Mouse (Mus musculus): ENCODE measurements at regions not wholly inside any gene's neighbourhood (a gene's known extent, or its start where the extent isn't known, plus 50 kb on each side); places are given as distances from the start of the nearest gene placed in this dataset.

DNA sequence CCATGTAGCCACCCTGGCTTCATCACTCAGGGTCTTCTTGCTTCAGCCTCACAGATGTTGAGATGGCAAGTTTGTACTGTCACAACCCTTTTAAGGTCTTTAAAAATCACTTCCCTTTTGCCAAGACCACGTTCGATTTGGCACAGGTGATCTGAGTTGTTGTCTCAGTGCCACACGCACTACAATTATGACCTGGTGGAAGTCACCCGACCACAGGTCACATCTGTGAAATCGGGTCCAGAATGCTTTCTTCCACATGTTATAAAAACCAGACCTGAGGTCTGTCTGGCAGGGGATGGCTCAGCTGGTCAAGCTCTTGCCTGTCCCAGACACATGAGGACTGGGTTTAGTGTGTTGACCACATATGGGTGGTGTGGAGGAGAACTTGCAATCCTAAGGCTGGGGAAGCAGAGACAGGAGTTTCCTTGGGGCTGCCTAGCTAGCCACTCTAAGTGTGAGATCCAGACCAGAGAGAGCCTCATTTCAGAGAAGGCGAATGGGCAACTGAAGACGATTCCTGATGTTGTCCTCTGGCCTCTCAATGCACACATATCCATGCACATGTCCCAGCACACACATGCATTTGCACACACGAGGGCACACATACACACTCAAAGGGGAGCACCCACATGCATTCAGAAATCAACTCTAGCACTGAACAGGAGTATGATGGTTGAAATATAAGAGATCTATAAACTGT is 176.4 kb downstream of the Foxo1 start:
- no peak overlapping the region for H3K27ac ChIP-seq
- 89% methylated on average over 8 of the region's 8 CpGs for WGBS
- H3K4me2 ChIP-seq = no peak overlapping the region
- no peaks in the 10 kb centered on the region for H3K36me3 ChIP-seq (replicated peaks)
- no peaks in the 10 kb centered on the region for H3K27me3 ChIP-seq (replicated peaks)
- H3K9ac ChIP-seq = no peak overlapping the region
- ATAC-seq (replicated peaks) = no peak
- H3K4me1 ChIP-seq = no peaks in the 10 kb centered on the region
- no peak overlapping the region for H3K4me3 ChIP-seq
- H3K9me3 ChIP-seq = no peaks in the 10 kb centered on the region

- Histone ChIP-seq H3K9me3 (no peaks in the 10 kb centered on the region), H3K27ac (no peak overlapping the region), H3K9ac (no peak overlapping the region), H3K4me2 (no peak overlapping the region), H3K36me3 (replicated peaks) (no peaks in the 10 kb centered on the region), H3K4me3 (no peak overlapping the region), H3K27me3 (replicated peaks) (no peaks in the 10 kb centered on the region), H3K4me1 (no peaks in the 10 kb centered on the region)
- 22% methylated on average over 3 of the region's 3 CpGs for WGBS
- no peak for ATAC-seq (replicated peaks)
Measured at GRCm38 (mm10) chr3:52443856-52444255, 175.7 kb downstream of the Foxo1 start.

DNA sequence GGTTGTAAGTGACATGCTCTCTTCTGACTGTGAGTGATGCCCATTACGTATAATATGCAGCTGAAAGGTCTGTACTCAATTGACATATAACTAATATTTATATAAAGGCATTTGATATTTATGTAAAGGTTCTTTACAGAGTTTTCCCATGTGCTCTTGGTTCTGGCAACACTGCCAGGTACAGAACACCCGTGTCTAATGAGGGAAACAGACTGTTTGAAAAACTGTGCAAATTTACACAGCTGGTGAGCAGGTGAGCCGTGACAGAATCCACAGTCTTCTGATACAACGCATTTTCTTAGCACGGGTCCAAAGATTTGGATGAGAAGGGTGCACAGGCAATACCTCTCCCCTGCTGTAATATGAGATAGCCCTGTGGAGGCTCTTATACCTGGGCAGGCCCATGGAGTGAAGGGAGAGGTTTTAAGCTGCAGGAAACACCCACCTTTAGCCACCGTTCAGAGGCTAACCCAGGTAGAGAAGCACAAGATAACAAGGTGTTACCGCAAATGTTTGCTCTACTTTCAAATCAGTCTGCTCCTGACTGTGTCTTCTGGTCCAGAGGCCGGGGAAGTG is 161.0 kb downstream of the Foxo1 start:
- Histone ChIP-seq H3K27me3 (replicated peaks) (no peaks in the 10 kb centered on the region), H3K4me1 (no peaks in the 10 kb centered on the region), H3K9me3 (no peaks in the 10 kb centered on the region), H3K27ac (no peak overlapping the region), H3K36me3 (replicated peaks) (no peaks in the 10 kb centered on the region), H3K9ac (no peak overlapping the region), H3K4me2 (no peak overlapping the region), H3K4me3 (no peak overlapping the region)
- no peak for ATAC-seq (replicated peaks)
- WGBS = 76% methylated on average over 8 of the region's 8 CpGs

GRCm38 (mm10) chr3:52422826-52423225 is 154.7 kb downstream of the Foxo1 start:
- H3K9ac ChIP-seq = no peak overlapping the region

GRCm38 (mm10) chr3:52416261-52416660 is 148.1 kb downstream of the Foxo1 start:
- peaks cover 9% of the 10 kb centered on the region for H3K4me1 ChIP-seq
- ATAC-seq (replicated peaks) = no peak
- no peaks in the 10 kb centered on the region for H3K9me3 ChIP-seq
- H3K27me3 ChIP-seq (replicated peaks) = 0 out of 2 replicates have a peak, but pooled peaks cover 6% of the 10 kb centered on the region
- H3K27ac ChIP-seq = no peak overlapping the region
- H3K9ac ChIP-seq = no peak overlapping the region
- H3K36me3 ChIP-seq (replicated peaks) = no peaks in the 10 kb centered on the region
- 56% methylated on average over 6 of the region's 6 CpGs for WGBS
- H3K4me3 ChIP-seq = no peak overlapping the region
- no peak overlapping the region for H3K4me2 ChIP-seq

More at GRCm38 (mm10) chr3:52422826-52423225, 154.7 kb downstream of the Foxo1 start:
- Histone ChIP-seq H3K4me2 (no peak overlapping the region), H3K4me1 (no peaks in the 10 kb centered on the region), H3K4me3 (no peak overlapping the region), H3K36me3 (replicated peaks) (no peaks in the 10 kb centered on the region), H3K9me3 (no peaks in the 10 kb centered on the region), H3K27me3 (replicated peaks) (no peaks in the 10 kb centered on the region), H3K27ac (no peak overlapping the region)
- 88% methylated on average over 1 of the region's 1 CpGs for WGBS
- no peak for ATAC-seq (replicated peaks)

GRCm38 (mm10) chr3:52415361-52415760 is 147.2 kb downstream of the Foxo1 start:
- H3K27ac ChIP-seq = no peak overlapping the region
- H3K4me1 ChIP-seq = peaks cover 9% of the 10 kb centered on the region
- H3K9me3 ChIP-seq = no peaks in the 10 kb centered on the region
- 36% methylated on average over 6 of the region's 6 CpGs for WGBS
- ATAC-seq (replicated peaks) = no peak
- H3K4me3 ChIP-seq = no peak overlapping the region
- no peak overlapping the region for H3K9ac ChIP-seq
- H3K36me3 ChIP-seq (replicated peaks) = no peaks in the 10 kb centered on the region
- no peak overlapping the region for H3K4me2 ChIP-seq
- H3K27me3 ChIP-seq (replicated peaks) = 0 out of 2 replicates have a peak, but pooled peaks cover 6% of the 10 kb centered on the region

GRCm38 (mm10) chr3:52414017-52414416 is 145.9 kb downstream of the Foxo1 start:
- Histone ChIP-seq H3K4me2 (no peak overlapping the region), H3K4me1 (peaks cover 9% of the 10 kb centered on the region), H3K9ac (no peak overlapping the region), H3K27me3 (replicated peaks) (0 out of 2 replicates have a peak, but pooled peaks cover 6% of the 10 kb centered on the region), H3K27ac (no peak overlapping the region), H3K9me3 (no peaks in the 10 kb centered on the region), H3K4me3 (no peak overlapping the region), H3K36me3 (replicated peaks) (no peaks in the 10 kb centered on the region)
- WGBS = 34% methylated on average over 6 of the region's 6 CpGs
- ATAC-seq (replicated peaks) = no peak

DNA sequence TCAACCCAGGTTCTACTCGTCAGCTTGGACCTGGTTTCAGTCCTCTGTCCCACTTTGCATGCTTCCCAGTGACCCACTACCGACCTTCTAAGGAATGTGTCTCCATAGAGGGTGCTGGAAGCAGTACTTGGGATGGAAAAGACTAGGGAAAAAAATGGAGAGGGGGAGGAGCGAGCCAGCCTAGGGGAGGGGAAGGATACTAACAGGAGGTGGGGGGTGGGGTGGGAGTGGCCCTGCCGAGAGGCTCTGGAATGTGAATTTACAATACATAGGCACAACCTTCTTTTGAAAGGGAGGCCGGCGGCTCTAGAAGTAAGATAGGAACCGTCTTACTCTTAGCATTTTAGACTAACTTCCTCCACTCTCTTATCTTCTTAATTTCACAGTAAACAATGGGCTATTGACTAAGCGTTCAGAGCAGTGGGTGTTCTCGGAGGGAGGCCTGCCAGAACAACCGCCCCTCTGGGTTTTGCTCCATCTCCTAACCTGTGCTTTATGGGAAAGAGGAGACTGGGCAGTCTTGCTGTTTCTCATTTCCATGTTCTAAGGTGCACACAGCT is 145.1 kb downstream of the Foxo1 start:
- H3K4me1 ChIP-seq = peaks cover 9% of the 10 kb centered on the region
- H3K27ac ChIP-seq = no peak overlapping the region
- no peak overlapping the region for H3K4me3 ChIP-seq
- H3K27me3 ChIP-seq (replicated peaks) = 0 out of 2 replicates have a peak, but pooled peaks cover 6% of the 10 kb centered on the region
- no peaks in the 10 kb centered on the region for H3K9me3 ChIP-seq
- WGBS = 12% methylated on average over 10 of the region's 10 CpGs
- no peak overlapping the region for H3K4me2 ChIP-seq
- H3K9ac ChIP-seq = no peak overlapping the region
- no peaks in the 10 kb centered on the region for H3K36me3 ChIP-seq (replicated peaks)
- no peak for ATAC-seq (replicated peaks)

GRCm38 (mm10) chr3:52411356-52411755 is 143.2 kb downstream of the Foxo1 start:
- Histone ChIP-seq H3K4me1 (peaks cover 9% of the 10 kb centered on the region), H3K27me3 (replicated peaks) (0 out of 2 replicates have a peak, but pooled peaks cover 6% of the 10 kb centered on the region), H3K4me3 (no peak overlapping the region), H3K27ac (no peak overlapping the region), H3K9me3 (no peaks in the 10 kb centered on the region), H3K9ac (no peak overlapping the region), H3K4me2 (no peak overlapping the region), H3K36me3 (replicated peaks) (no peaks in the 10 kb centered on the region)
- WGBS = 94% methylated on average over 5 of the region's 5 CpGs
- ATAC-seq (replicated peaks) = no peak

DNA sequence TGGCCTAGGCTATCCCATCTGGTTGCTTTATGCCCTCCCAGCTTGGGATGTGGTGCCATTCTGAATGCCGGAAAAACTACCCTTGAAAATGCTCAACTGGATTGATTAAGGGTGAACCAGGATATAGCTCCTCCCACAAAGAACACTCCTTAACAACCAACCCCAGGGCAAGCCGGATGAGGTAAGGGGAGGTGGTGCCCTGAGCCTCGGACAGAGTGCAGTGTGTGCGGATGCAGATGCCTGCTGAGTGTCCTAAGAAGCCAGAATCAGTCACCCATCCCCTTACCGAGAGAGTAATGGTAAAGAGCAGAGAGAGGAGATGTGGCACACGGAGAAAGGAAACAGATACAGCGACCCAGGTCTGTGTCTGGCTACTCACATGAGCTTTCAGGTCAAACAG is 141.3 kb downstream of the Foxo1 start:
- Histone ChIP-seq H3K9ac (no peak overlapping the region), H3K4me2 (no peak overlapping the region), H3K36me3 (replicated peaks) (no peaks in the 10 kb centered on the region), H3K4me3 (no peak overlapping the region), H3K4me1 (peaks cover 9% of the 10 kb centered on the region), H3K9me3 (no peaks in the 10 kb centered on the region), H3K27ac (no peak overlapping the region), H3K27me3 (replicated peaks) (0 out of 2 replicates have a peak, but pooled peaks cover 6% of the 10 kb centered on the region)
- ATAC-seq (replicated peaks) = no peak
- WGBS = 67% methylated on average over 7 of the region's 7 CpGs

GRCm38 (mm10) chr3:52406778-52407318 is 138.7 kb downstream of the Foxo1 start:
- no peak overlapping the region for H3K9ac ChIP-seq
- H3K36me3 ChIP-seq (replicated peaks) = no peaks in the 10 kb centered on the region
- no peak overlapping the region for H3K4me3 ChIP-seq
- H3K27ac ChIP-seq = no peak overlapping the region
- H3K4me1 ChIP-seq = no peaks in the 10 kb centered on the region
- WGBS = 71% methylated on average over 5 of the region's 5 CpGs
- no peak for ATAC-seq (replicated peaks)
- H3K9me3 ChIP-seq = no peaks in the 10 kb centered on the region
- H3K4me2 ChIP-seq = no peak overlapping the region
- peaks cover 2% of the 10 kb centered on the region; the same call in 1 of the 2 replicates for H3K27me3 ChIP-seq (replicated peaks)

GRCm38 (mm10) chr3:52404636-52405035 is 136.5 kb downstream of the Foxo1 start:
- no peak overlapping the region for H3K9ac ChIP-seq
- no peaks in the 10 kb centered on the region for H3K36me3 ChIP-seq (replicated peaks)
- H3K4me1 ChIP-seq = peaks cover 15% of the 10 kb centered on the region
- H3K4me3 ChIP-seq = no peak overlapping the region
- H3K27me3 ChIP-seq (replicated peaks) = peaks cover 13% of the 10 kb centered on the region
- no peak overlapping the region for H3K4me2 ChIP-seq
- no peak overlapping the region for H3K27ac ChIP-seq
- ATAC-seq (replicated peaks) = no peak
- 59% methylated on average over 4 of the region's 4 CpGs for WGBS
- H3K9me3 ChIP-seq = no peaks in the 10 kb centered on the region

All from midbrain, embryonic 15.5 days (tissue).